Mouse (Mus musculus) spleen, postnatal 4 days (tissue): Measurements from ENCODE around the gene Sim2.

ENCODE experiments used
- DNase-seq, 2 experiments: peaks; one replicate each; pipeline ENCODE4 v3.0.0; 2022; ENCODE audit warnings: low spot score in 2 of 2

The Sim2 gene

DNA sequence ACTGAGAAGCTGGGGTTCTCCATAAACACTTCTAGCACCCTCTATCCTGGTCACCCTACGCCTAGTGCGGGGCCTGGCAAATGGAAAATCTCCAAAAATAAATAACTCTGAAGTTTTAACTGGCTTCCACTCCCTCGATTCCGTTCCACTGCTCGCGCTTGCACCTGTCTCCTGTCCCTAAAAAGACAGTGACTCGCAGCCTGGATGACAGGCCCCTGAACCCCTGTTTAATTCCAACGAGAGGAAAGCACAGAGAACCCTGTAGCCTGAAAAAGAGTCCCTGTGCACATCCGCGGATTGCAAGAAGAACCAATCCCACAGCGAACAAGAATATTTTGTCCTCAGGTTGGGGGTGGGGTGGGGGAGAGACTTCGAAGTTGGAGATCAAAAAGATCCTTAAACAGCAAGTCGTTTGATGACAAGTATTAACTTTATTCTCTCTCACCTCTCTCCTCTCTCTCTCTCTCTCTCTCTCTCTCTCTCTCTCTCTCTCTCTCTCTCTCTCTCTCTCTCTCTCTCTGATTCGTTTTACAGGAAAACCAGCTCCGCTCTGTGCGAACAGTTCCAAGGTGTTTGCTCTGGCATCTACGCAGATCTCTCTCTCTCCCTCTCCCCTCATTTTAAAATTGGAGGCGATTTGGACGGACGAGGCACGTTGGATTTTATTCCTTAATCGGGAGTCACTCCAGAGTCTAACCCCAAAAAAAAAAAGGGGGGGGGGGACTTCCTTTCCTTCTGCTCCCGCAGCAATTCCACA is 6.2 kb upstream of the Sim2 start:
- no peak for DNase-seq

DNA sequence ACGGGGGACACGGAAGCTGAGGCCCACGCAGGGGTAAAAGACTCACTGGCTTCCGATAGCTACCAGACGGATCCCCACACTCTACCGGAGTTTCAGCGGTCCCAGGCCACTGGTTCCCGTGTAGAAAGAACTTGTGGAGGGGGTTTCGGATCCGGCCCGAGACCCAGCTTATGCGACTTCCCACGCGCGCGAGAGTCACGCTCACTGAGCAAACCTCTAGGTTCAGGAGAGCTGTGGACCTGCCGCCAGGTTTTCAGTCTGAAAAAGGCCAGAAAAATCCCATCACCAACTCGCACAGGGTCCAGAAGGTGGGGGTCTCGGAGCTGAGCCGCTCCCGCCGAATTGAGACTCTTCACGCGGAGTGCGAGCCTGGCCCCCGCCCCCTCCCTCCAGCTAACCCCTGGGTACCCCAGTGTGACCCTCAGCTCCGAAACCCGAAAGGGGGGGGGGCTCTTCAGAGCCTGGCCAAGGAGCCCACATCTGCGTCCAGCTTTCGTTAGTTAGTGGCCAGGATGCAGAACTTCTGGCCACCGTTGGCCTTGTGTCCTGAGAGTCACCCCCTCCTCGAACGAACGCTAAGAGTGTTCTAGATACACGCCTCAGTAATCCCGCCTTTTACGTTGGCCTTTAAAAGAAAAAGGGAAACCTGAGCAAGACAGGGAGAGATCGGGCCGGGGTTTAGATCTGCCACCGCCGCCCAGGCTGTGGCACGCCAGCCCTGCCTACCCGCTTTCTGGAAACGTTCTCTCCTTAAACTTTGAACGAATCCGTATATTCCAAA is 5.5 kb upstream of the Sim2 start:
- no peak for DNase-seq

DNA sequence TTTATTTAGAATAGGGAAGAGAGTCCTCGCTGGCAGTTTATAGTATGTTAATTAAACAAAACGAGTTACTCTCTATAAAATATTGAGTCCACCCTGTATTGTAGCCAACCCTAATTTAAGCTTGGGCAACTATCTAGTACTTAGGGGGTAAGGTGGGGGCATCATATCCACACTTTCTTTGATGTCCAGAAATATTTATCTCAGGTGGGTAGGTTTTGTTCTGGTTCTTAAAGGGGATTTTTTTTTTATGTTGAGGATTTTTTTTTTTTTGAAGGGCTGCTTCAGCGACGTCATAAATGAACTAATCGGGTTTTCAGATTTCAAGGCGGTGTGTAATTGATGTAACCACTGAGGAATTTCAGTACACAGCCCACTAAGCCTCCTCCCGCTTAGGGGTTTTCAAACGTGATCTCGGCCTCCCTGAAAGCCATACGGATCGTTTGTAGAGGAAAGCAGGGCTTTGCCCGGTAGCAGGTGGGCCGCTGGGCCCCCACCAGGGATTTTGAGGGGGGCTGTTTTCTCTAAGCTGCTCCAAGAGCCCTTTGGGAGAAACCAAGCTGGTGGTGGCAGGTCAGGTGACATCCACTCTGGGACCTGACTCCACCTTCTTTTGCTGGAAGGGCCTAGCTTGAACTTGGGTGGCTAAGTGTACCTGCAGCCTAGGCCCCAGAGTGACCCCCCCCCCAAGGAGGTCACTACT is 4.7 kb upstream of the Sim2 start:
- DNase-seq = no peak

DNA sequence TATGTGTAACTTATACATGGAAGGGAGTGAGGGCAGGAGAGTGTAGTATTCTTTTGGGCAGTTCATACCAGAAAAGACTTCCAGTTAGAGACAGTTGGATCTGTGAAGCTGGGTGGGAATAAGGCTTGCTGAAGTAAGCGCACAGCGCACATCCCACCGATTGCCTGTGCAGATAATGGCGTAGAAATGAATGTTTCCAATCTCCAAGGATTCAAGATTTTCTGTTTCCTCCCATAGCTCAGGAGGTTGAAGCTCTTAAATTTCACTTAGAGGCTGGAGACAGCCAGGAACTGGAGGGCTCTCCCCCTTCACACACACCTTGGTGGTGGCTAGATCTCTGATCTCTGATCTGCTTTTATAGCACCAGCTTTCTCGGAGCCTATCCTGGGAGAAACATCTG is 3.1 kb upstream of the Sim2 start:
- DNase-seq = no peak

DNA sequence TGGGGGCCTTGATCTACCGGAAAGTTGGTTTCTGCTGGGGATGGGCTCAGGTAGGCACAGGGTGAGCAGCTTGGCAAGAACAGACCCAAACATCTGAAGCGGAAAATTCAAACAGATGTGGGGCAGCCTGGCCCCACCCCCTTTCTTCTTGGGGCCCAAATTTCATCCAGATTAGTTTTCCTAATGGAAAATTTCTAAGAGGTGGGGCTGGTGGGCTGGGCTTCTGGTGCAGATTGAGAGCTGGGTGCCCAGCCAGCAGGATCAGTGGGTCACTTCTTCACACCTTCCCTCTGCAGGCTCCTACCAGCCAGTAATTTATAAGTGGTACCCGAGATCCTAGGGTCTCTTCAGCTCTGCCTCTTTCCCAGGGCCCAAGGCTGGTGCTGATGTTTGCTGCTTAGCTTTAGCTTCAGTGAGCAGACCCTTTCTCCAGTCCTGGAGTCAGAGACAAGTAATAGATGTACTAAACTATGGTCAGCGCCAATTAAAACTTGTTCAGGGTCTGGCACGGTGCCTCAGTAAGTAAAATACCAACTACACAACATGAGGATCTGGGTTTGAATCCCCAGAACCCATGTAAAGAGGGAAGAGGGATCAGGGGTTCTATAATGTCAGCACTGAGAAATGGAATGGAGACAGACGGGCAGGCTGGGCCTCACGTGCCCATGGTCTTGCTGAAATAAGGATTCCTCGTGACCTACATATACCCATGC is 2.6 kb upstream of the Sim2 start:
- DNase-seq = no peak

DNA sequence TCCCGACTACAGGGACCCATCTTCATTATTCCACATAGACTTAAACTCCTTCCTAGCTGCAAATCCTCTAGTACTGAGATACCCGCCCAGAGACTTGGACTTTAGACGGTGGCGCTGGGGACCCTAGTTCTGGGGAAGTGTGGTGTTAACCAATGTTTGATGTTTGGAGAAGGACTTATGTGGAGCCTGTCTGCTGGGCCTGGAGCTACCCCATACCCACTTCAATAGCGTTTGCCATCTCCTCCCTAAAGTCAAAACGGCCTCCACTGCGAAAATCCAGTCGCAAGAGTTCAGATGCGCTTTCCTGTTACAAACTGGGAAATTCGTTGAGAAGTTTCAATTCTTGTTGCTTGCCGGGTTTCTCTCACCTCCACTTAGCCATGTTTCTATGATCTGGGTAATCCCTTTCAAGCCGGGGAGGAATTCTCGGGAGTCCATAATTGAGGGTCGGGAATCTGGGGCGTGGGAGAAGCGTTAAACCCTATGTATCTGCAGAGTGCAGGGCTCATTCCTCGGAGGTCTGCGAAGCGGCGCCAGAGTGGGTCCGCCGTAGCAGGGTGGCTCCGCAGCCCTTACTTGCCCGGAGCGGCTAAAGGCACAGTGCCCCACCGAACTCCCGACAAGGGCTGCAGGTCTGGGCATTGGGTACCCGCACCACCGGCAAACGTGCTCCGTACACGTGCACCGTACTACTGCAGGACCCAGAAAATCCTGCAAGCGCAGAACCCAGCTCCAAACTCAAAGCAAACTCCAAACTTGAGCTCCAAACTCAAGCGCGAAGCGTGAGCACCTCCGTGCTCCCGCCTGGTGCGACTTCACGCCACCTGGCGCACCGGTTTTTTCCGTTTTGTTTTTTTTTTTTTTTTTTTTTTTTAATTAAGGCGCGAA is 1.5 kb upstream of the Sim2 start:
- DNase-seq = no peak

DNA sequence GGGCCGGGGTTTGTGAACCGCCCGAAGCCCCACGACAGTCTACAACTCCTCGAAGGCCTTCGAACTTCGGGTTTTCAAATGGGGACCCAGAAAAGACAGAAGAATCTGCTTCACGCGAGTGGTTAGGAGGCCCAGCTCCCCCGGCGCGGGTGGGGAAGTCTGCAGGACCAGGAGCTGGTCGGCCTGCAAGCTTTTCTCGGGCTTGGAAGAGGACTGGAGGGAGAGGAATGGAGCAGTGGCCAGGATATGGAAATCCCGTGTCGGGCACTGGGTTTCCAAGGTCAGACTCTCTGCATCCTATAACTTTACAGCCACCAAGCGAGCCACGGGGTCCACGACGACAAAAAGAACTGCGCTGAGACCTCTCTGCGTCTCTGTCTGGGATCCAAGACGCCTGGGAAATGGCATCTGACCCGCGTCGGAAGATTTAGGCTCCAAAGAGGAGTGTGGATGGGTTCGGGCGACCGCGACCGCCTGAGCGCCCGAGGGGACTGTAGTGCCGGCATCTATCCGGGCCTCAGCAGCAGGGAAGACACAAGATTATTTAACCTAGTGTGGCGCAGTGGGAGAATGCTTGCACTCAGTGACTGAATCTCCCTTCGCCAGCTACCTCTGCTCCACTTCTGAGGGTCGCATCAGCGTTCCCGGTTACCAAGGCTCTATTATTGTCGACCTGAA is 744 bp upstream of the Sim2 start:
- no peak for DNase-seq

DNA sequence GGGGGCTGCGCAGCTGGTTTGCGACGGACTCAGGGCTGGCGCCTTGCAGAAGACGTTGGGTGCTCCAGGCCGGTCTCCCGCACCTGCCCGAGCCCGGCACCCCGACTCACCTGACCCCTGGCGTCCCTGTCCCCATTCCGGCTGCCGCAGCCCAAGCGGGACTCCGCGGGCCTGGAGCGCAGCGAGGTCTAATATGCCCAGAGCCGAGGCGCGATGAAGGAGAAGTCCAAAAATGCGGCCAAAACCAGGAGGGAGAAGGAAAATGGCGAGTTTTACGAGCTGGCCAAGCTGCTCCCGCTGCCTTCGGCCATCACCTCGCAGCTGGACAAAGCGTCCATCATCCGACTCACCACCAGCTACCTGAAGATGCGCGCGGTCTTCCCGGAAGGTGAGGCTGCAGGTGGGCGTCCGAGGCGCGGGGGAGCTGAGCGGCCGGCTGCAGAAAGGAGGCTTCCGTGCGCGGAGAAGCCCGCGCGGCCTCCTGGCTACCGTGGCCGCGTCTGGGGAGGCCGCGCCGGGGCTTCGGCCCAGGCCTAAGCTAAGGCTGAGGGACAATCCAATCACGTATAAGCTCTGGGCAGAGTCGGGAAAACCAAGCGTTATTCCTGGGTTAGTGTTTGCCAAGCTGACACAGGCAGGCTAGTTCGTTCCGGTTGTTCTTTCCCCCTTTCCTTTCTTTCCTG is 1.0 kb downstream of the Sim2 start:
- no peak for DNase-seq

DNA sequence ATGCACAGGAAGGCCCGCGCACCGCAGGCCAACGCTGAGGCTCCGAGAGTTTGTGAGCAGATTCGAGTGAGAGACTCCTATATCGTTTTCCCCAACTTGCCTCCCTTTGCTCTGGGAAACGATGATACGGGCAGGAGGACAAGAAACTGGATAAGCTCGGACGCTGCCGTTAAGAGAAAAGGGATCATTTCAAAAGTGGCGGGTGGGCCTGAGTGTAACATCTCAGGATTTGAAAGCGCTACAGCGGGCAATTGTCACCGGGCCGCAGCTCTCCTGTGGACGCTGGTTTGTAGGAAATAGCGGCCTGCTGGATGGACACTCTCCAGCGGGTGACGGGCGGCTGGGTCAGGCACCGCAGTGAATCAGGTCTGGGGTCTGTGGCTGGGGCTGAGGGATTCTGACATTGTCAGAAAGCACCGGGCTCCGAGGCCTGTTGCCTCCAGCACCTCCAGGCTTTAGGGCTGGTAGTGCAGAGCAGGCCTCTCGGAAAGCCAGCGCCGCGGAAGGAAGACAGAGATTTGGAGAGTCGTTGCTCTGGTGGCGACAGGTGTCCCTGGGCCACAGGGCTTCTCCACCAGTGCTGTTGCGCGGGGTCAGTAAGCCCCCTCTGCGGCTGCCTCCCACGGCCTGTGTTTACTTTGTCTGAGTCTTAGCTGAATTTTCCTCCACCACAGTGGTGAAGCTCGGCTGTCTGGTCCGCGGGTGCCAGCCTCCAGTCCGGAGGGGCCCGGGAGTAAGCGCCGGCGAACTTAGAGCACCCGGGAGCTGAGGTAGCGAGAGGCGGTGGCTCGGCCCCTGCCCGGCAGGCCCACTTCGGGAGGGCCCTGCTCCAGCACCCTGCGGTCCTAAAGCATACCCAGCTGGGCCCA is 2.2 kb downstream of the Sim2 start:
- DNase-seq = no peak

DNA sequence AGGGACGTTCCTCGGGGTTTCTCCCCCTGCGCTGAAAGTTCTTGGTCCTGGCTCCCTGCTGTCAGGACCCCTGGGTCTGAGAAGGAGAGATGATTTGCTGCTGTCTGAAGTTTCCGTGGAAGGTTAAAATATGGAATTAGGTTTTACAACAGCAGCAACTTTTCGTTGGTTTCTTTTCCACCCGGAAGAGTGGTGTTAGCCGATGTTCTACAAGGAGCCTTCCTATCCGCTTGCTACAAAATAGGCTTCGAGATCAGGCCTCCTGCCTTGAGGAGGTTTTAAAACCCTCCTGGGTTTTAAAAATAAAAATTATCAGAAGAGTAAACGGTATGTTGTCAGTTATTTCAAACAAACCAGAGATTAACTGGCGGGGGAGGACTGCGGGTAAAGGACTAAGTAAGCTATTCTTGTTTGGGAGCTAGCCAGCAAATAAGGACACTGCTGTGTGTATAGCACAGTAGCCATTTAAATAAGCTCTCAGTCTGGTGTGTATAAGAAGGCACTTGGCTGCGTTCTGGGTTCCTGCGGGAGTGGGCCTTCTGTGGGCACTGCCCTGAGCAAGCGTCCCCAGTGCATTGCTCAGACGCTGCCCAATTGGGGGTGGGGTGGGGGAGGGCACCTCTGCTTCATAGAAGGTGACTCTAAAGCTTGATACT is 3.0 kb downstream of the Sim2 start:
- no peak for DNase-seq

DNA sequence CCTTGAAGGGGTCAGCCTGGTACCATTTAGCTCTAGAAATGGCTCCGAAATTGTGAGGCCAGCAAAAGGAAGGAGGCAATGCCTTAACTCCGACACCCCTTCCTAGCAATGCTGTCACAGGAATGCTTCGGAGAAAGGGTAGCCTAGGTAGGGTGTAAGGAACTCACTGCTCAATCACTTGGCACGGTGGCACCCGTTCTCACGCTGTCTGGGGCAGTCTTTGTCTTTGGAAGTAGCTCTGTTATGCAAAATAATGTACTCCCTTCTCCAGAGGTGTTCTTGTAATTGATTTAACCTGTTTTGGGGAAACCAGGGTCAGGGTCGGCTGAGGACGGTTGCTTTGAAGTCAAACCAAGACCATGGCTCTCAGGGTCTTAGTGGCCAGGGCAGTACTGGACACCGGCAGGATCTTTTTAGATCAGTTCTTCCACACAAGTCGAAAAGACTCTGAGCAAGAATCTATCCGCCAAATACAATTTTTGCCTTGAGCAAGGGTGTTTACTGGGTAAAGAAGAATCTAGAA is 3.6 kb downstream of the Sim2 start:
- DNase-seq = no peak

DNA sequence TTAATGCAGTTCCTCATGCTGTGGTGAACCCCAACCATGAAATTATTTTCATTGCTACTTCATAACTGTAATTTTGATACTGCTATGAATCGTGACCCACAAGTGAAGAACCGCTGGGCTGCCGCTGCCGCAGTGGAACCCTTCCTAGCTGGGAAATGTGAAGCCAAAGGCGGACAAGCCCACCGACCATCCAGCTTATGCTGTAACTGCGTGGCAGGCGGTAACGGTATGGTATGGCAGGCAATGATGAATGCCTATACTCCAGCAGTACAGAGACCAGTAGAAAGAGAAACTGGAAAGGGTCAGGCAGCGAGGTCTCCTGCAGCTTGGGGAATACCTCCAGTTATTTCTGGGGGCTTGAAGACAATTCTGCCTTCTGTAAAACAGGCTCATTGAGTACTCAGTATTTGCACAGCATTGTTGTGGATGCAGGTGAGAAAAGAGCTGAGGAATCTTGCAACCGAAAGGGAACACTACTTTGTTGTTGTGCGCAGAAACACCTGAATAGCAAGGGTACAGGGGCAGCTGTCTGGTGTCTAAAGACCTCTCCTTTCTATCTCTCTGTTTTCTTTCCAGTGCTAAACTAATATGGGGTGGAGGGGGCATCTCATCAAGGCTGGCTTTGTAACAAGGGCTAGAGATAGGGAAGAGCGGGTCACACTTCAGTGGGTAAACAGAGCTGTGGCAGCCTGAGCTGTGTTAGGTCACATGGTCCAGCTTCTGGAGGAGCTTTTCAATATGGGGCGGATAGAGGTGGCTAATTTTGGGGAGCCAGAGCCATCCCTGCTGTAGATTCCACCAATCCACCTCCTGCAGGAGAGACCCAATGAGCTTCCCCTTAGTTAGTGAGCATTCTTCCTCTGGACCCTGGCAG is 4.3 kb downstream of the Sim2 start:
- DNase-seq = no peak

DNA sequence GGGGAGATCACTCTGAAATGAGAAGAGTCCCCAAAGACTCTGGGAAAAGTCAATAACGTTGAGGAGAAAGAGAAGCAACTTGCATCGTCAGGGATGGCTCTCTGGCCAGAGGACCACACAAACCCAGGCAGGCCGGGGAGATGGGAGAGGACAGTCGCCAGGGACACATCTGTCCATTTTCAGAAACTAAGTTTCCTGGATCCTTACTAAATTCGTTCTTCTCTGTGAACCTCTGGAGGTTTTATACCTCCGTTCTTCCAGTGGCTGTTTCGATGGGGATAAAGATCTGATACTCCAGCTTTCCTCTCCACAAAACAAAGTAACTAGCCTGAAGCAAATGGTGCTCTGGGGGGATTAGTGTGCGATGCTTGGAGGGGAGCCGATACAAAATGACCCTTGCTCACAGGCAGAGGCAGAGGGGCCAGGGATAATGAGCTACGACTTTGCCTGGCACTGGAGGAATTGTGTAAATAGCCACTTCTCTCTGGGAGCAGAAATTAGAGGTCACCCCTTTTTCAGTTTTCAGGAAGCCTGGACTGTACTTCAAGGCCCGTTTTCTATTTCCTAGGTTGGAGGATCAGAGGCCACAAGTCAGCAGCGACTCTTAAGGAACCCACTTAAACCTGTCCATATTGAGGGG is 7.9 kb downstream of the Sim2 start:
- DNase-seq = no peak

DNA sequence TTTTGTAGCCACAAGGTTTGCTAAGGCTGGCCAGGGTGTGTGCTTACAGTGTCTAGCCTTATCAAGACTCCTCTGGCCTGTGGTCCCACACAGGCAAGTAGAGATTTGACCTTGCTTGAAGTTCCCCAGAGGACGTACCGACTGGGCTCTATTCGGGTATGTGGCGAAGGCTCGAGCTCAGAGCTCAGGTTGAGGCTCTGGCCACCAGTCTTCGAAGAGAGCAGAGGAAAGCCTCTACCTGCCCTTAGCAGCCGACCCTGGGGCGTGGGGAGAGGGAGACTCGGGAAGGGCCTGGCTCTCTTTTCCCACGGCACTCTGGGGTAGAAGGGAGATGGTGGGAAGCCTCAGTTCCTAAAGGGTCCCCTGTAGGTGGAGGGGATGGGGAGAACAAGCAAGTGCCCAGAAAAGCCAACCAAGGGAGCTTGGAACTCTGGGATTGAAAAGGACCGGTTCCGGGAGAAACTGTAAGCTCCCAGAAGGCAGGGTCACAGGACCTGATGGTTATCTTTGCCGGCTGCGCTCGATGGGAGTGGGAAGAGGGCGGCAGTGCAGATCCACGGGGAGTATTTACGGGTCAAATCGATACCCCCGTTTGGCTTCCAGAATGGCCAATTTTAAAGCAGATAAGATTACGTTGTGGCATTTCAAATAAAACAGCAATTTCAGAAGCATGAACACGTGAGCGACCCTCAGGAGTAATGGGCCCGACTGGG is 8.6 kb downstream of the Sim2 start:
- DNase-seq = no peak

DNA sequence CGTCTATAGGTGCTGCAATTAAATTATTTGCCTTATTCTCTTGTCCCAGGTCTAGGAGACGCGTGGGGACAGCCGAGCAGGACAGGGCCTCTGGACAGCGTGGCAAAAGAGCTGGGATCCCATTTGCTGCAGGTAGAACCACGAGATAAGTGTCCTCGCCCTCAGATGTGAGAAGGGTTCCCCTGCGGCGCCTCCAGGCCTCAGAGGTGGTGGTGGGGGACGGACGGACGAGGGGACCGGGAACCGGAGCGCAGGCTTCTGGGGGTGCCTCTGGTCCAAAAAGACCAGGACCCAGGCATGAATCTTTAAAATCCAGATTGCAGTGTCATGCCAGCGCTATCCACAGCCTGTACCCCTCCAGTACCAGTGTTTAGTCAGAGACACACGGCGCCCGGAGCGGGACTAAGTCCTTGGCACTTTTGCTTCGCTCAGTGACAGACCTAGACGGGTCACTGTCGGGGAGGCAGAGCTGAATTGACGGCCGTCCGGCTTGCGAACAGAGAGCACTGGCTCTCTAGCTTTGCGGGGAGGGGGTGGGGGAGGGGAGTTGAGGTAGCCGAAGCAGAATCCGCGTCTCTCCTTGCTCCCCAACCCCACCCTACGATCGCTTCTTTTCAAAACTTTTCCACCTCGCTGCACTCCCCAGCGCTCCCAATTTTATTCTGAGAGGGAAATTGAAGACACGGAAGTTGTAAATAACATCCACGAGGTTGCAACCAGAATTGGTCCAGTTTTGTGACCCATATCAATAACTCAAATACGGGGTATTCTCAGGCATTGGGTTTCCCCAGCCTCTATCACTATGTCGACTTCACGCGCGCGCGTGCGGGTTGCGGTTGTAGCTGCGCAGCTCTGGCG is 9.7 kb downstream of the Sim2 start:
- DNase-seq = no peak
